25 mouse cellular contexts compared by ENCODE assay signal in genomic region chr10:37402376-37402775, GRCm38 (mm10).
DNase-seq lines count a peak whose midpoint lies in the region; ATAC-seq and TF ChIP-seq lines count a peak whose summit lies in the region.
"Had no signal": no experiment of that assay in that cellular context is flagged by ENCODE, and none has a peak within 500 bp of the region (broad histone marks: within the 10 kb centered on the region; RNA-seq: fewer than 3 reads in every experiment).

No protein-coding gene starts in this region.

- no peak overlapping the region for H3K27ac ChIP-seq in left cerebral cortex, adult 2 months
- H3K27ac ChIP-seq: embryonic facial prominence, embryonic 12.5 days; embryonic facial prominence, embryonic 15.5 days; forebrain, embryonic 12.5 days; forebrain, embryonic 15.5 days; heart, embryonic 15.5 days; hindbrain, embryonic 10.5 days; hindbrain, embryonic 13.5 days; intestine, embryonic 15.5 days had no signal

- DNase-seq in cerebellum, postnatal 4 days (ENCODE audit: low spot score in 2 of 2) = no peak
- DNase-seq in left cerebral cortex, postnatal 4 days = peak; percentile 12
- no peak for DNase-seq in left cerebral cortex, adult 2 months (ENCODE audit: extremely low spot score in 1 of 2, low spot score in 2 of 2)
- peak; percentile 38 to 61 for DNase-seq in cerebellum, postnatal 14 days
- DNase-seq in spleen, postnatal 14 days (ENCODE audit: low spot score in 2 of 2) = no peak
- no peak for DNase-seq in layer of hippocampus, adult 11-12 months (ENCODE audit: low spot score)
- DNase-seq: adrenal gland, postnatal 10 days; adrenal gland, postnatal 36 days; gastrocnemius, postnatal 25 days; heart, adult 18-20 months; heart, postnatal 10 days; heart, postnatal 36 days had no signal

- ATAC-seq in cerebellum, adult (ENCODE audit: insufficient number of reproducible peaks, low FRiP score, low TSS enrichment) = peak; percentile 57; the same call in 1 of the 2 replicates
- ATAC-seq: forebrain, embryonic 15.5 days; hindbrain, embryonic 16.5 days; intestine, embryonic 15.5 days; Patski had no signal

- no peak for TF ChIP-seq CTCF in left cerebral cortex, adult 2 months (IDR thresholded peaks at IDR 0.05)

- no peak overlapping the region for H3K4me3 ChIP-seq in left cerebral cortex, adult 2 months
- H3K4me3 ChIP-seq: embryonic facial prominence, embryonic 12.5 days; embryonic facial prominence, embryonic 15.5 days; erythroblast, embryonic 14.5 days; forebrain, embryonic 12.5 days; forebrain, embryonic 15.5 days; heart, embryonic 12.5 days; heart, embryonic 15.5 days; hindbrain, embryonic 10.5 days; hindbrain, embryonic 13.5 days; intestine, embryonic 15.5 days had no signal

- intact Hi-C loops in left cerebral cortex, postnatal 4 days (cut with DNase I) = no loop called here
- intact Hi-C loops in left cerebral cortex, adult 2 months (cut with DNase I) = no loop called here

Comparison
In these comparisons a context has a peak if more than half of its experiments do, and no peak if none do; other contexts are left out.
1. DNase-seq: peak in left cerebral cortex, postnatal 4 days (single experiment) and cerebellum, postnatal 14 days (2 of 2); none in cerebellum, postnatal 4 days (0 of 2), left cerebral cortex, adult 2 months (0 of 2), spleen, postnatal 14 days (0 of 2) and layer of hippocampus, adult 11-12 months (single experiment).